Mouse (Mus musculus) heart, adult 2 months (tissue): Measurements from ENCODE around the gene Mark2.

Experiments used
- CTCF ChIP-seq: fragments of 200-600 bp; IDR thresholded peaks from 2 replicates; pipeline ENCODE4 v1.8.1; 2022; ENCODE audit warnings: antibody characterized with exemption, mild to moderate bottlenecking, moderate library complexity
- EP300 ChIP-seq: fragments of 200-500 bp; IDR thresholded peaks from 2 replicates; pipeline ENCODE4 v1.6.1; 2011; ENCODE audit warnings: low read depth, low read length, control low read depth; ENCODE audit not compliant: insufficient read depth
- POLR2A ChIP-seq: fragments of 200-500 bp; IDR thresholded peaks from 2 replicates; pipeline ENCODE4 v1.6.1; 2011; ENCODE audit warnings: mild to moderate bottlenecking, low read depth, low read length, control low read depth; ENCODE audit not compliant: insufficient read depth

DNA sequence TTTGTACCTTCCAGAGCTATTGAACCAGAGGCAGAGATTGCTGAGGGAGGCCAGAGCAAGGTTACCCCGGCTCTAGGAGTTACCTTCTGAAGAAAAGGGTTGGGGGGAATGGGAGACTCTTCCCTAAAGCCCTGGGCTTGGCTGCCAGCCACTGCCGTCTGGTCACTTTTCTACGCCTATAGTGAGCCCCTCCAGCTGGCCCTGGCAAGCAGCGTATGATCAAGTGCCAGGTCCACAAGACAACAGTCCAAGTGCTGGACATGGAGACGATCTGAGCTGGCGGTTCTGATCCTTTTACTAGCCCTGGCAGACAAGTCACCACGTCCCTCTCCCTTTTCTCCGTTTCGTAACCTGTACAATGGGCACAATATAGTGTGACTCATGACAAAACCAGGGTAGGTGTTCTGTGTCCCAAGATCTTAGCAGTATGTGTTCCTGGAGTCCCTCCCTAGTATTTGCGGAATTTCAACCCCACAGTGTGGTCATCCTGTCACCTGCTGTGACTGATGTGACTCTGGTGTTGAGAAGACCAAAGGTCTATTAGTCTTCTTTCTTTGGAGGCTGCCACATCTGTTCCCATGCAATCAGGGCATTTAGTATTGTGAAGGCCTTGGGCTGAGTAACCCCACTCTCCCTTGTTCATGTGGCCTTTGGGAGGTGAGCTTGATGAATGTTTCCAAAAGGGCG lies 11.3 kb upstream of the Mark2 start:
- TF ChIP-seq EP300 (no peak), CTCF (no peak), POLR2A (no peak)
